Mouse (Mus musculus): ENCODE results near the gene Elk1. TPM values are rescaled to one million over a fixed set of nuclear protein-coding genes. Genes with fewer than 3 reads are reported as not detected.

The Elk1 gene
- total and polyA plus RNA-seq, 2 experiments from 2014 or later, result 7.0 to 22.8 TPM

GRCm38 (mm10) chrX:20931364-20931763 lies 19.0 kb downstream of the Elk1 start, which contains the start of gene Cfp:
TSS of gene Cfp (minus strand) at chrX:20931555.
- Histone ChIP-seq H3K4me3 (ENCODE audit: low read depth, low read length) (no peak within 1 kb of the TSS), H3K9ac (replicated peaks; ENCODE audit: low read depth, low read length) (no peak within 1 kb of the TSS), H3K4me2 (ENCODE audit: low read depth, low read length) (no peak within 1 kb of the TSS), H3K27me3 (ENCODE audit: control insufficient read depth, insufficient read depth, low read length) (no peaks in the 10 kb centered on the region), H3K27ac (ENCODE audit: low read depth) (no peak within 1 kb of the TSS), H3K36me3 (replicated peaks; ENCODE audit: control insufficient read depth, insufficient read depth, low read length) (peaks cover 11% of the 10 kb centered on the region), H3K9me3 (replicated peaks; ENCODE audit: control insufficient read depth, low read length) (no peaks in the 10 kb centered on the region), H3K4me1 (ENCODE audit: control insufficient read depth, insufficient read depth) (no peaks in the 10 kb centered on the region)
- 93% methylated on average over 1 of the region's 1 CpGs for WGBS
- DNase-seq (ENCODE audit: low spot score) (no peak), ATAC-seq (ENCODE audit: insufficient read depth, low read depth) (no peak)
- TF ChIP-seq EP300 (IDR thresholded peaks at IDR 0.05; ENCODE audit: low read depth), result no peak
- TF ChIP-seq CTCF (IDR thresholded peaks at IDR 0.05; ENCODE audit: low read depth), result no peak

GRCm38 (mm10) chrX:20929859-20930258 lies 20.5 kb downstream of the Elk1 start:
- ATAC-seq (ENCODE audit: insufficient read depth, low read depth), result no peak
- no peak for TF ChIP-seq EP300 (IDR thresholded peaks at IDR 0.05; ENCODE audit: low read depth)
- no peak for TF ChIP-seq CTCF (IDR thresholded peaks at IDR 0.05; ENCODE audit: low read depth)
- no peak overlapping the region for H3K9ac ChIP-seq (replicated peaks; ENCODE audit: low read depth, low read length)
- no peak for DNase-seq (ENCODE audit: low spot score)
- no peak overlapping the region for H3K4me3 ChIP-seq (ENCODE audit: low read depth, low read length)
- no peaks in the 10 kb centered on the region for H3K4me1 ChIP-seq (ENCODE audit: control insufficient read depth, insufficient read depth)
- no peaks in the 10 kb centered on the region for H3K9me3 ChIP-seq (replicated peaks; ENCODE audit: control insufficient read depth, low read length)
- WGBS, result 75% methylated on average over 1 of the region's 1 CpGs
- H3K27me3 ChIP-seq (ENCODE audit: control insufficient read depth, insufficient read depth, low read length), result no peaks in the 10 kb centered on the region
- no peaks in the 10 kb centered on the region; the same call in 1 of the 2 replicates for H3K36me3 ChIP-seq (replicated peaks; ENCODE audit: control insufficient read depth, insufficient read depth, low read length)
- no peak overlapping the region for H3K4me2 ChIP-seq (ENCODE audit: low read depth, low read length)
- no peak overlapping the region for H3K27ac ChIP-seq (ENCODE audit: low read depth)

GRCm38 (mm10) chrX:20924976-20925375 lies 25.4 kb downstream of the Elk1 start:
- DNase-seq (ENCODE audit: low spot score), result no peak
- no peak for TF ChIP-seq CTCF (IDR thresholded peaks at IDR 0.05; ENCODE audit: low read depth)
- TF ChIP-seq EP300 (IDR thresholded peaks at IDR 0.05; ENCODE audit: low read depth), result no peak
- ATAC-seq (ENCODE audit: insufficient read depth, low read depth), result no peak
- no peaks in the 10 kb centered on the region for H3K36me3 ChIP-seq (replicated peaks; ENCODE audit: control insufficient read depth, insufficient read depth, low read length)
- H3K4me1 ChIP-seq (ENCODE audit: control insufficient read depth, insufficient read depth), result no peaks in the 10 kb centered on the region
- H3K27ac ChIP-seq (ENCODE audit: low read depth), result no peak overlapping the region
- no peaks in the 10 kb centered on the region for H3K9me3 ChIP-seq (replicated peaks; ENCODE audit: control insufficient read depth, low read length)
- H3K4me3 ChIP-seq (ENCODE audit: low read depth, low read length), result no peak overlapping the region
- no peak overlapping the region for H3K9ac ChIP-seq (replicated peaks; ENCODE audit: low read depth, low read length)
- H3K4me2 ChIP-seq (ENCODE audit: low read depth, low read length), result no peak overlapping the region
- peaks cover 12% of the 10 kb centered on the region; the same call in 1 of the 2 replicates for H3K27me3 ChIP-seq (ENCODE audit: control insufficient read depth, insufficient read depth, low read length)

GRCm38 (mm10) chrX:20923506-20923905 lies 26.9 kb downstream of the Elk1 start:
- Histone ChIP-seq H3K27me3 (ENCODE audit: control insufficient read depth, insufficient read depth, low read length) (peaks cover 18% of the 10 kb centered on the region; the same call in 1 of the 2 replicates), H3K9ac (replicated peaks; ENCODE audit: low read depth, low read length) (no peak overlapping the region), H3K4me2 (ENCODE audit: low read depth, low read length) (no peak overlapping the region), H3K36me3 (replicated peaks; ENCODE audit: control insufficient read depth, insufficient read depth, low read length) (no peaks in the 10 kb centered on the region), H3K4me3 (ENCODE audit: low read depth, low read length) (no peak overlapping the region), H3K9me3 (replicated peaks; ENCODE audit: control insufficient read depth, low read length) (no peaks in the 10 kb centered on the region), H3K4me1 (ENCODE audit: control insufficient read depth, insufficient read depth) (no peaks in the 10 kb centered on the region), H3K27ac (ENCODE audit: low read depth) (no peak overlapping the region)
- WGBS, result 84% methylated on average over 1 of the region's 1 CpGs
- TF ChIP-seq CTCF (IDR thresholded peaks at IDR 0.05; ENCODE audit: low read depth) (no peak), EP300 (IDR thresholded peaks at IDR 0.05; ENCODE audit: low read depth) (no peak)
- no peak for ATAC-seq (ENCODE audit: insufficient read depth, low read depth)
- DNase-seq (ENCODE audit: low spot score), result no peak

- Histone ChIP-seq H3K27me3 (ENCODE audit: control insufficient read depth, insufficient read depth, low read length) (peaks cover 18% of the 10 kb centered on the region; the same call in 1 of the 2 replicates), H3K27ac (ENCODE audit: low read depth) (no peak overlapping the region), H3K36me3 (replicated peaks; ENCODE audit: control insufficient read depth, insufficient read depth, low read length) (no peaks in the 10 kb centered on the region), H3K9ac (replicated peaks; ENCODE audit: low read depth, low read length) (no peak overlapping the region), H3K4me3 (ENCODE audit: low read depth, low read length) (peak overlapping the region; percentile 36; the same call in 1 of the 2 replicates), H3K4me2 (ENCODE audit: low read depth, low read length) (no peak overlapping the region), H3K4me1 (ENCODE audit: control insufficient read depth, insufficient read depth) (no peaks in the 10 kb centered on the region), H3K9me3 (replicated peaks; ENCODE audit: control insufficient read depth, low read length) (no peaks in the 10 kb centered on the region)
- no peak for ATAC-seq (ENCODE audit: insufficient read depth, low read depth)
- no peak for TF ChIP-seq EP300 (IDR thresholded peaks at IDR 0.05; ENCODE audit: low read depth)
- TF ChIP-seq CTCF (IDR thresholded peaks at IDR 0.05; ENCODE audit: low read depth), result no peak
- WGBS, result 50% methylated on average over 5 of the region's 5 CpGs
- DNase-seq (ENCODE audit: low spot score), result no peak
Observed at GRCm38 (mm10) chrX:20921366-20921765, 29.0 kb downstream of the Elk1 start.

- WGBS, result 18% methylated on average over 39 of the region's 44 CpGs
- Histone ChIP-seq H3K36me3 (replicated peaks; ENCODE audit: control insufficient read depth, insufficient read depth, low read length) (no peaks in the 10 kb centered on the region), H3K4me3 (ENCODE audit: low read depth, low read length) (peak within 1 kb of the TSS; percentile 36), H3K9ac (replicated peaks; ENCODE audit: low read depth, low read length) (no peak within 1 kb of the TSS), H3K4me1 (ENCODE audit: control insufficient read depth, insufficient read depth) (no peaks in the 10 kb centered on the region), H3K4me2 (ENCODE audit: low read depth, low read length) (peak within 1 kb of the TSS; percentile 64), H3K9me3 (replicated peaks; ENCODE audit: control insufficient read depth, low read length) (no peaks in the 10 kb centered on the region), H3K27ac (ENCODE audit: low read depth) (no peak within 1 kb of the TSS), H3K27me3 (ENCODE audit: control insufficient read depth, insufficient read depth, low read length) (peaks cover 18% of the 10 kb centered on the region; the same call in 1 of the 2 replicates)
- ATAC-seq (ENCODE audit: insufficient read depth, low read depth), result peak; percentile 93
- TF ChIP-seq EP300 (IDR thresholded peaks at IDR 0.05; ENCODE audit: low read depth), result no peak
- no peak for TF ChIP-seq CTCF (IDR thresholded peaks at IDR 0.05; ENCODE audit: low read depth)
- peak; percentile 69 for DNase-seq (ENCODE audit: low spot score)
Observed at GRCm38 (mm10) chrX:20920844-20921364, 29.5 kb downstream of the Elk1 start, which contains the start of gene Syn1. TSS of gene Syn1 (minus strand) at chrX:20921004.

Data from heart, postnatal 0 days (tissue).